Mouse (Mus musculus) mouse embryonic stem cell (cell line): Measurements from ENCODE around the gene Herpud1.

ENCODE experiments used
- in situ Hi-C, 2 experiments: fragments of 300-500 bp; cut with MboI; formaldehyde crosslinking; loops; 1 replicate in 1 of 2; 3 replicates in 1 of 2; pipeline ENCODE4 v1.14.3; 2019 to 2020; ENCODE audit warnings: low sequenced_read_pairs in 2 of 2, low pct_unique_long_range_greater_than_20kb in 1 of 2, mixed read lengths in 1 of 2; ENCODE audit not compliant: unreplicated experiment in 1 of 2

The Herpud1 gene

DNA sequence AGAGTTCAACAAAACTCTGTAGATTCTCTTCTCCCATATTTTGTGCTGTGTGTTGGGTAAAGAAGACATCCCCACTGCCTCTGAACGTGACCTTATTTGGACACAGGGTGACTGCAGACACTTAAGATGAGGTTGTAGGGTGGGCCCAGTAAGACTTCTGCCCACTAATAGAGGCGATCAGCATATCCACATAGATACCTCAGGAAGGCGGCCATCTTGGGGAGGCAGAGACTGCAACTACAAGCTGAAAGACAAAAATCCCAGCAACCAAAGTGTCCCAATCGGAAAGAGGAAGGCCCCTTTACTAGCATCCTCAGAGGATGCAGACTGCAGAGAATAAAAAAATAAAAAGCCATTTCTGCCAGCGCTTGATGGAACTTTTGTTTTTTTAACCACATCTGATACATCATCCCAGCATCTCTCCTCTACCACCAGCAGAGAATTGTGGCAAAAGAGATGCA lies 49.9 kb downstream of the Herpud1 start:
- in situ Hi-C loops, result no loop called here

DNA sequence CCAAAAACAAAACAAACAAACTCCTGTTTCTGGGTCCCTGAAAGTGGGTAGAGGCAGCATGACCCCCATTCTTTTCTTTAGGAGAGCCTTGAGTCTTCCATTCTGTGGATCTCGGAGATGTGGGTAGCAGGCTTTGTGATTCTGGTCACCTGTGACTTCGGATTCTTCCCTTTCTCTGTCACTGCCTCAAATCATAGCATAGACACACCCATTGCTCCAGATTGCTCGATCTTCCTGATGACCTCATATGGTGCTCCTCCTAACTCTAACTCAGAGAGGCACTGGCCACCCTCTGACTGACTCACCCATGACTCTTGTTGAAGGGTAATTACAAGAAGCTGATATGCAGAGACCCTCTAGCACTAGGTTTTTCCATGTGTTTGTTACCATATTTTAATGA lies 50.7 kb downstream of the Herpud1 start:
- in situ Hi-C loops, result no loop called here

GRCm38 (mm10) chr8:94438659-94439058 lies 52.4 kb downstream of the Herpud1 start:
- in situ Hi-C loops, result no loop called here

GRCm38 (mm10) chr8:94439691-94440090 lies 53.5 kb downstream of the Herpud1 start:
- in situ Hi-C loops, result no loop called here

- in situ Hi-C loops, result no loop called here
Measured at GRCm38 (mm10) chr8:94440389-94440788, 54.2 kb downstream of the Herpud1 start.

DNA sequence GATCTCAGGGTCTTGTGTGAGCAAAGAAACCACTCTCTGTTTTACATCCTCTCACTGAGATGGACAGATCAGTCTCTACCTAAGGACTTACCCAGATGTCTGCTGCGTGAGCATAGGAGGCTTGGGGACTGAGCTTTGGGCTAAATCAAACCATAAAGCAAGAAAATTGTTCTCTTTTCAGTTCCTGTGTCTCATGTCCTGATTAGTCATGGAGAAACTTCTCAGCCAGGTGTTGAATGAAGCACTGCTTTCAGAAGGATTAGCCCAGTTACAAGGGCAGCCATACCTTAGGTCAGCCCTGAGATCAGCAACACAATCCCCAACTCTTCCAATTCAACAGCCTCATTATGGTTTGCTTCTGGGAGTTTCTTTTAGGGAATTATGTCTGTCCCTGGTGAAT lies 55.4 kb downstream of the Herpud1 start:
- in situ Hi-C loops, result no loop called here

- in situ Hi-C loops, result no loop called here
Measured at GRCm38 (mm10) chr8:94443153-94443552, 56.9 kb downstream of the Herpud1 start.

DNA sequence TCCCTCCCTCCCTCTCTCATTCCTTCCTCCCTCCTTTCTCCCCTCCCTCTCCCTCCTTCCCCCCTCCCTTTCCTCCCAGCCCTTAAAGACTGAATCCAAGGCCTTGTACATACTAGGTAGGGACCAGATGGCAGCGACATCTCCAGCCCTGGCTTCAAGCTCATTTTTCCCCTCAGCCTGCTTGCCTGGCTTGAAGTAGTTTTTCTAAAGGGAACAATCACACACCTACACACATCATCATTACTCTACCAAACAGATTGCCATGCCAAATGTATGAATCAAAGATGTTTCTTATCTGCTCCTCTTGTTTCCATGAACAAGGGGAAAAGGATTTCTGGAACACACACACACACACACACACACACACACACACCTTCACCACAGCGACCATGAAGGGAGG lies 58.2 kb downstream of the Herpud1 start:
- in situ Hi-C loops, result no loop called here
